Mouse (Mus musculus) gastrocnemius, adult 2 months (tissue): ENCODE data around the gene Klc3. TPM values are rescaled to one million over a fixed set of nuclear protein-coding genes. Genes with fewer than 3 reads are reported as not detected.

ENCODE experiments used
- DNase-seq: peaks from one replicate; pipeline ENCODE4 v3.0.0; 2022
- H3K27ac ChIP-seq: fragments of 200-600 bp; 2 replicates; pipeline ENCODE4 v1.8.1; 2022; ENCODE audit warnings: mild to moderate bottlenecking
- H3K4me3 ChIP-seq: fragments of 200-600 bp; 2 replicates; pipeline ENCODE4 v1.8.1; 2022; ENCODE audit warnings: mild to moderate bottlenecking, moderate library complexity
- CTCF ChIP-seq: fragments of 200-600 bp; IDR thresholded peaks from 2 replicates; pipeline ENCODE4 v1.8.1; 2022; ENCODE audit warnings: antibody characterized with exemption, mild to moderate bottlenecking, moderate library complexity
- intact Hi-C: fragments of 180-260 bp; cut with DNase I; formaldehyde crosslinking; loops from one replicate; pipeline ENCODE4 v1.15.1; 2025
- total RNA-seq, 2 experiments: library from RNA; stranded (reverse); gene quantifications; 2 replicates each; pipeline ENCODE4 v1.2.3; 2021

Gene Klc3
- total RNA-seq, 2 experiments from 2014 or later: 0.18 to 0.39 TPM

- Histone ChIP-seq H3K4me3 (no peak overlapping the region), H3K27ac (no peak overlapping the region)
- intact Hi-C loops: no loop called here
- no peak for DNase-seq
- no peak for TF ChIP-seq CTCF
These were observed 22.4 kb upstream of the Klc3 start for GRCm38 (mm10) chr7:19426349-19426748.

DNA sequence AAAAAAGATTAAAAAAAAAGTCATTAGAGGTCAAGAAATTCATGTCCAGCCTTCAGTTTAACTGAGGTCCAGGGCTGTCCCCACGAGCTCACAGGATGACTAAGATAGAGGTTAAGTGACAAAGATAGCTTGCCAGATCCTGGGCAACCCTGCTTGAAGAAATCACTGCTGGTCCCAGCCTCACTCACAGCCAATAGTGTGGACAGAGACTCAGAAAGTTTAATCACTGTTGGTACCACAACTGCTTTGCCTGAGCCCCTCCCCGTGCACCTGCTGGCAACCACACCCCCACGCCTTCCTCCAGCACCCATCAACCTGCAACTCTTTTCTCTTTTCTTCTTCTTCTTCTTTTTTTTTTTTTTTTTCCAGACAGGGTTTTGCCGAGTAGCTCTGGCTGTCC is 20.1 kb upstream of the Klc3 start:
- no peak overlapping the region for H3K27ac ChIP-seq
- peak; percentile 73 for DNase-seq
- no peak for TF ChIP-seq CTCF
- no peak overlapping the region for H3K4me3 ChIP-seq
- intact Hi-C loops: no loop called here

GRCm38 (mm10) chr7:19423083-19423482 is 19.2 kb upstream of the Klc3 start:
- Histone ChIP-seq H3K4me3 (no peak overlapping the region), H3K27ac (peak overlapping the region; percentile 77)
- peak; percentile 64 for DNase-seq
- no peak for TF ChIP-seq CTCF
- intact Hi-C loops: no loop called here

- intact Hi-C loops: no loop called here
These were observed 17.1 kb upstream of the Klc3 start for GRCm38 (mm10) chr7:19420821-19421636.

DNA sequence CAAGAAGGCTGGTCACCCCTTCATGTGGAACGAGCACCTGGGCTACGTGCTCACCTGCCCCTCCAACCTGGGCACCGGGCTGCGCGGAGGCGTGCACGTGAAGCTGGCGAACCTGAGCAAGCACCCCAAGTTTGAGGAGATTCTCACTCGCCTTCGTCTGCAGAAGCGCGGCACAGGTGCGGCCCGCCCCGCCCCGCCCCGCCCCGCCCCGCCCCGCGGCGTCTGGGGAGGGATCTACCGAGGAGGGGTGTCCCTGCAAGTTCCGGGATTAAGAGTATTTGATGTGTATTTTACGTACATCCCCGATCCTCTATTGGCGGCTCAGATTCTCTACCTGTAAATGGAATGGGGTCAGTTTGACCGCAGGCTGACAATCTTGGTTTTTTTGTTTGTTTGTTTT is 16.2 kb upstream of the Klc3 start:
- H3K27ac ChIP-seq: peak overlapping the region; percentile 74
- H3K4me3 ChIP-seq: peak overlapping the region; percentile 43
- no peak for TF ChIP-seq CTCF
- intact Hi-C loops: no loop called here
- no peak for DNase-seq

More at GRCm38 (mm10) chr7:19420821-19421636, 17.1 kb upstream of the Klc3 start:
- Histone ChIP-seq H3K4me3 (peak overlapping the region; percentile 64), H3K27ac (peak overlapping the region; percentile 77)
- TF ChIP-seq CTCF: no peak
- peak; percentile 90 for DNase-seq

DNA sequence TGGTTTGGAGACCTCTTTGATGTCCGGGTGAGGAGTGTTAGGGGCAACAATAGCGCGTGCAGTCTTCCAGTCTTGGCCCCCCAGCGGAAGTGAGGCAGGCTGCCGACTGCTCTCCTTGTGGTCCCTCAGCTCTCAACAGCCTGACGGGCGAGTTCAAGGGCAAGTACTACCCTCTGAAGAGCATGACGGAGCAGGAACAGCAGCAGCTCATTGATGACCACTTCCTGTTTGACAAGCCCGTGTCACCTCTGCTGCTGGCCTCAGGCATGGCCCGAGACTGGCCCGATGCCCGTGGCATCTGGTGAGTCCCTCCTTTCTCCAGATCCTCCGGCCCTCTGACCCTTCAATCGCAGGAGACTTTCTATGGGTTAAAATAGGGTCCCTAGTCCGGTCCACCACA is 12.7 kb upstream of the Klc3 start:
- intact Hi-C loops: no loop called here
- TF ChIP-seq CTCF: no peak
- no peak for DNase-seq
- Histone ChIP-seq H3K4me3 (peak overlapping the region; percentile 91), H3K27ac (peak overlapping the region; percentile 99)

GRCm38 (mm10) chr7:19413525-19413924 is 9.6 kb upstream of the Klc3 start:
- peak; percentile 54 for DNase-seq
- Histone ChIP-seq H3K27ac (peak overlapping the region; percentile 99), H3K4me3 (peak overlapping the region; percentile 91)
- TF ChIP-seq CTCF: no peak
- intact Hi-C loops: no loop called here

DNA sequence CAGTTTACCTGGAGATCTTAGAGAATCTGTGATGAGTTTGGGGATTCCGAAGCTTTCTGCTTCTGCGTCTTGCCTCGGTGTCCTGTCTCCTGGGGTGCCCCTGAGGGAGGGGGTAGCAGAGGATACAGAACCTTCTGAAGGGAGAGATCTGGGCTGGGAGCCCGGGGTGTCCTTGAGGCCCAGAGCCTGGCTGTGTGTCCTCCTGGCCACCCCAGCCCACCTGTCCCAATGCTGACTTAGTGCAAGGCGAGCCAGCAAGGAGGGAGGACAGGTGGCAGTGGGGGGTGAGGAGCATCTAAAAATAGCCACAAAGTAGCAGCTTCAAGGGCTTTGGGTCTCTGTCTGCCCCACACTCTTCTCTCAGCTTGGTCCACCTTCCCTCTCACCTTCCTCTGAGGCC is 7.9 kb upstream of the Klc3 start:
- intact Hi-C loops: no loop called here
- Histone ChIP-seq H3K4me3 (peak overlapping the region; percentile 91), H3K27ac (peak overlapping the region; percentile 99)
- DNase-seq: peak; percentile 87
- no peak for TF ChIP-seq CTCF

- peak; percentile 99 for DNase-seq
- TF ChIP-seq CTCF: no peak
- H3K4me3 ChIP-seq: peak overlapping the region; percentile 91
- intact Hi-C loops: no loop called here
- H3K27ac ChIP-seq: peak overlapping the region; percentile 99
These were observed 7.0 kb upstream of the Klc3 start for GRCm38 (mm10) chr7:19410766-19411344.

- peak; percentile 84 for DNase-seq
- intact Hi-C loops: loop anchor here (5.0 to 10.0 kb wide), 3 partner anchors 48 to 165 kb away; partner anchors contain the start of genes Bloc1s3, Gemin7, Mark4 and Trappc6a
- peak overlapping the region; percentile 99 for H3K27ac ChIP-seq
- TF ChIP-seq CTCF: no peak
- peak overlapping the region; percentile 75 for H3K4me3 ChIP-seq
These were observed 5.8 kb upstream of the Klc3 start for GRCm38 (mm10) chr7:19409753-19410152.

- intact Hi-C loops: loop anchor here (5.0 to 10.0 kb wide), 3 partner anchors 52 to 169 kb away; partner anchors contain the start of genes Bloc1s3, Gemin7, Mark4 and Trappc6a
- Histone ChIP-seq H3K4me3 (peak overlapping the region; percentile 46), H3K27ac (peak overlapping the region; percentile 78)
These were observed 1.5 kb upstream of the Klc3 start for GRCm38 (mm10) chr7:19405417-19405816.

GRCm38 (mm10) chr7:19404476-19404875 is 572 bp upstream of the Klc3 start, which contains the start of gene Ckm:
TSS of gene Ckm (plus strand) at chr7:19404776.
- Histone ChIP-seq H3K4me3 (peak within 1 kb of the TSS; percentile 79), H3K27ac (peak within 1 kb of the TSS; percentile 78)
- intact Hi-C loops: loop anchor here (10.0 kb wide), 2 partner anchors 100 to 170 kb away; partner anchors contain the start of genes Bloc1s3, Gemin7, Trappc6a and Zfp296
- no peak for DNase-seq
- no peak for TF ChIP-seq CTCF

More at GRCm38 (mm10) chr7:19405417-19405816, 1.5 kb upstream of the Klc3 start:
- TF ChIP-seq CTCF: no peak; the same call in none of the 2 replicates
- peak; percentile 87 for DNase-seq
